Mouse (Mus musculus) c-Kit-positive CD71-positive TER-119-negative erythroid progenitor cells, embryonic 14.5 days (primary cell): ENCODE results near the gene Sphkap.

Experiments used
- DNase-seq: peaks from one replicate; pipeline ENCODE4 v3.0.0-alpha.2; 2013; ENCODE audit warnings: low read depth

Gene Sphkap

DNA sequence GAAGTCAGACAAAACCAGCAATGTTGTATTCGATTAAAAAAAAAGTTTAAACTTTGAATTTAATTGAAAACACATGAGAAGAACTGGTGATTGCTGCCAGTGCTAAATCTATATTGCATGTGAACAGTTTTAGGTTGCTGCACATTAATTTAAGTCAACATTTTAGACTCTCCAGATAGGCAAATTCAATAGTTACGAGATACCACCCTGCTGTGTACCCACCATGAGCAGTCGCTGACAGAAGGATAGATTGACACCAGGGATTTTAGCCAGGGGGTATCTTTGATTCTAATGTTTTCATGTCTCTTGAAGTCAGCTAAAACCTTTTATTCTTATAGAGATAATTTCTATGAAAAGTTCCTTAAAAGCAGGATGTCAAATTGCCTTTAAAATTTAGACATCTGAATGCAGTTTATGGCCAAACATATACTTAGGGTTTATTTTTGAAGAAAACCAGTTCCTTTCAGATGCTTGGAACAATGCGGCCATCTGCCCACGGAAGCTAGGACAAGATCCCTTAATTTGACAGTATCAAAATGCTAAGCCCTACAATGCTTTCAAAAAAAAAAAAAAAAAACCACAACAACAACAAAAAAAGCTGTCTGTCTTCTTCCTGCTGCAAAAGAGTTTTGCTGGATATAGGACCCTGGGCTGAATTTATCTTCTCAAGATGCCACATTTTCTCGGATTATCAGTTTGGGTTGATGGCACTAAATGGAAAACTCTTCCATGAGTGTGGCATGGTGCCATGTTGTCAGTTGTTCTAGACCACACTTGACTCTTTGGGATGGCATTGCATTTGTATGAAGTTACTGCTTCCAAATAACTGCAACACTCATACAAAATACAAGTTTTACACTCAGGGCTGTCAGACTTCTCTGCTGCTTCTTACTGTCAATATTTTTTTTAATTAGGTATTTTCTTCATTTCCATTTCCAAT lies 110.6 kb downstream of the Sphkap start:
- DNase-seq, result no peak

DNA sequence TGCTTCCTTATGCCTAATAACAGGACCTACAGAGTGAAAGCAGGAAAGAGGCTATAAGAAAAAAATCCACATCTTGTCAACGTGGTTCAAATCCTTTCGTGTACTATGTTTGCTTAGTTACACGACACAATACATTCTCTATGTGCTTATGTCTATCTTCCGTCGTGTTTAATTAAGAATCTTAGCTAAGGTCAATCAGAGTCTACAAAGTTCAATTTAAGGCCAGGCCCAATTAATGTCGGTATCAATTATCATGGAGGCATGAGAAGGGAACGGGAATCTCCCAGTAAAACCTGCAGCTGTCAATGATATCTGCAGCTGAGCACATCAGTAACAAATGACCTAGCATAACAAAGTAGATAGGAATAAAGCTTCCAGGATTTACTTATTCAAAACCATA lies 122.1 kb downstream of the Sphkap start:
- no peak for DNase-seq

DNA sequence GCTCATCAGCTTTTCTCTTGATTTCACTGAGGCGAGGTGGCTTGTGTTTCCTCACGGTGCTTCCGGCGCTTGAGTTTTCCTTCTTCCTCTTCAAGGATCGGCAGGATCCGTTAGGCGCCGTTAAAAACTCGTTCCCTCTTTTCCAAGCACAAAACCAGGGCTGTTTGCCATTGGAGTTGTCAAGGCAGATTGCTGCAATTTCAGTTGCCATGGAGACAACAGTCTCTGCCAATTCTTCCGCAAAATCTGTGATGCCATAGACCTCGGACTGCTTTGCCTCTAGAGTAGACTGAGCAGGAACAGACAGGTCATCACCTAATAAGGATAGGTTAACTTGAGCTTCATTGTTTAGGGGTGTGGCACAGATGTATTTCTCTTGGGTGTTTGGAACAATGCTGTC lies 131.0 kb downstream of the Sphkap start:
- DNase-seq, result no peak

DNA sequence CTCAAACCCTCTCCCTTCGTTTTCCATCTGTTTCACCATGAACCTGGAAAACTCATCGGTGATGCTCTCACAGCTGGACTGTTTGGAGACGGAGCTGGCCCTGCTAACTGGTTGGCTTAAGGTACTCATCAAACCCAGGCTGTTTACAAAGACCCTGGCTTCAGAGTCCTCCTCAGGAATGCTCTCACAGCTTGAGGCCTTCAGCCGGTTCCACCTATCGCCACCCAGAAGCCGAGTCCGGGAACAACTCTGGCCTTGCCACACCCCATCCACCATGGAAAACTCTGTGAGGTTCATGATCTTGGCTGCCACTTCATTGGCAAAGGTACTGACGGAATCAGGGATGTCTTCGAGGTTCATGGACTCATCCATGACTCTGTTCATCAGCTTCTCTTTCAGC lies 131.4 kb downstream of the Sphkap start:
- DNase-seq, result no peak

DNA sequence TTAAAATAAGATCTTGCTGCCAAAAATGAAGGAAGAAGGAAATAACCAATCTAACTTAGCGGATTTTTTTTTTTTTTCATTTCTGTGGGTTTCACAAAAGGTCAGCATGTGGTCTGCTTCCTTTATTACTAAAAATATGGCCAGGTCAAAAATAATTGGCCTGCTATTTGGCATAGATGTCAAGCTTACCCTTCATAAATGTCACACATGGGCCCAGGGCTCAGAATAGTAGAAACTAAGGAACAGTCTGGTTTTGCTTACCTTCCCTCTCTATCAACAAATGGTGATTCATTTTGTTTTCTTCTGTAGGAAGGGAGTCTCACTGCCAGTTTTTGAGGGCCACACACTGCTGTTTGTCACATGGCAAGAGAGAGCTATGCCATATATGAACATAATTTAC lies 156.3 kb downstream of the Sphkap start:
- no peak for DNase-seq

DNA sequence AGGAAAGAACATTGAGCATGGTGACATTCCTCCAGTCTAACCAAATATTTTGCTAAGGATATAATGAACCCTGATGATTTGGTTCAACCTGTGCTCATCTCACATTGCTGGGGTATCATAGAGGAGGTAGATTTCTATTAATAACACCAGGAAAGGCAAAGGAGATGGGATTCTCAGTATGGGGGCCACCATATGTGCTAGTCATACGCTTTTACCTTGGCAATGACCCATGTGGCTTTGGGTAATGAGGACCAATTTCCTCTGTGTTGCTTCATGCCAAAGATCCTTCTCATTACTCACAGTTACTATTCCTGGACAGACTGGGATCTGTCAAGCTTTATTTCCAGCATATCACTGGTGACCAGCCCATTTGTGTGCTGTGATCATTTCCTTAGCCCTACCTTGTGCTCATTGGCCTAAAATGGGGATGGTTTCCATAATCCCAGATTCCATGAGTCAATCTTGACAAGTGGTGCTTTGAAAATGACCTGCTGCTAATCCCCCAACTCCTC lies 159.7 kb downstream of the Sphkap start:
- DNase-seq, result no peak

DNA sequence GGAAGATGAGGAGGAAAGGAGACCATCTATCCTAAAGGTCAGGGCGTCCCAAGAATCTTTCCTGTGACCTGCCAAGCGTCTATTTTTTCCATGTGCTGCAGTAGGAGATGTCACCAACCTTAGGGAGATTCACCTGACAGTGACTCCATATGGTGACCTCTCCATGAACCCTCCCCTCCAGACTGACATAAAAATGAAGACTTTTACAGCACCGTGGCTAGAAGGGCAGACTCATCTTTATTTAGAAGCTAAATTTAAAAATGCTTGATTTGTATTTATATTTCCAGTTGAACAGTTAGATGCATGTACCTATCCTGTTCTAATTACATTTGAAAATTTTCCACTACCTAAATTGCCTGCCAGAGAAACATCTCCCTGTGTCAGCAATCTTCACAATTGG lies 180.1 kb downstream of the Sphkap start:
- no peak for DNase-seq

DNA sequence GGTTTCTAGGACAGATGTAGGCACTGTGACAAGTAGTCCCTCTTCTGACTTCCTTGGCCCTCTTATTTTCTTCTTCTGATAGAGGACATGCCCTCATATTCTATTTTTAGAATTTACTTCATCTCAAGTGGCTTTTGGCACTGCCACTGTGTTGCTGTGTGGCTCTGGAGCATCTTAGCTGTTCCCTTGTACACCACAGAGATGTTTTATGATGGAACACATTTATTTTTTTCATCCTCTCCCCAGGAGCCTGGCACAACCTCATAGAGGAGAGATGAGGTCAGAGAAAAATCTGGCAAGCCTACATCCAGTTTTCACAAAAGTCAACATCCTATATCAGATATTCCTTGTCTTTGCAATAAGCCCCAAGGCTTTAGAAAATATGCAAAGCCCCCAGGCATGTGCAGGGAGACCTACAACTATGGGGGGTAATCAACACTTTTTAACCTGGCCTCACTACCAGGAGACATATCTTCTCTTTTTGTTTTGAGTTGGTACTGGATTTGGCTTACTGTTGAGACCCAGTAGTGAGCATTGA lies 183.5 kb downstream of the Sphkap start:
- no peak for DNase-seq

DNA sequence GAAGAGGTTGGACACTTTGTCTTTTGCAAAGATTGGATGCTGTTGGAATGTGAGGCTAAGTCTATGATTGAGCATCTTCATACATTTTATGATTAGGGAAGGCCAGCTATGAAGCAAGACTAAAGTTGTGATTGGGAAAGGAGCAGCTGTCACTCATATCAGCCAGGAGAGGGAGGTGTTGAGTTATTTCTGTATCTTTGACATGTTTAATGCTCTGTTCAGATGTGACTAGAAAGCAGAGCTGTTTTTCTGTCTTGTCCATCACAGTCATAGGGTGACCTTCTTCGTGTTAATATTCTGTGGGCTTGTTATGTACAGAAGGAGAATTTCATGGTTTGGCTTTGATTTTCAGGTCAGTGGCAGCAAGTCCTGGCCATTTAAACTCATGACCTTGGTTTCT lies 184.9 kb downstream of the Sphkap start:
- no peak for DNase-seq

DNA sequence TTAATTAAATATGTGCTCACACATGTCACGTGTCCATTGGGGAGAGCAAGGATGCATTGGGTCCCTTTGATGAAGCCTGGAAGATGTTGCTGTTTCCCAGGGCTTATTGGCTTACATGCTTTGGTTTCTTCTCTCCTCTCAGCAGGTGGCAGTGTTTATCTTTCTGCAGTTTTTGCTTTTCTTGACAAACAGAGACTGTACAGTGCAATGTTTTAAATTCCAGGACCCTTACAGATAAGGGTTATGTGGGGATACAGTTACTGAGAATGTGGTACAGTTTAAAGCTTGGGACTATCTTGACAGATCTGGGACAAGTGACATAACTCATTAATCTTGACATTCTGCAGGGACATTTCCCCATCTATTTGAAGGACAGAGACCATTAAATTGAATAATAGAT lies 189.7 kb downstream of the Sphkap start:
- no peak for DNase-seq

DNA sequence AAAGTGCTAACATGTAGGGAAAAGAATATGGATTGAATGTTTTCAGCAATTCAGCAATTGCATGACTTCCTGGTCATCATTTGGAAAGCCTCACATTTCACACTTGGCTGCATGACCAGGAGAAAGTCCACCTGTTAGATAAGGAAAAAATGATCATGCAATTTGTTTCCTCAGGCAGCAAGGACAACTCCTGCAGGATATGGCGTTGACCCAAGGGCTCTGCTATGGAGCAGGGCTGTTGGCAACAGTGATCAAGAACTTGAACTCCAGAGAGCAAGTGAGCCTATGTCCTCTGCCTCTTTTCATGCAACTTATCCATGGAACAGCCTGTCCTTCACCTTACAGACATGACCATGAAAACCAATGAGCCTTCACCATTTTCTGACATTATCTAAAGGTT lies 198.0 kb downstream of the Sphkap start:
- DNase-seq, result no peak
